Mouse (Mus musculus) brain, adult 10 weeks (tissue): ENCODE results near the gene Itga9. TPM values are rescaled to one million over a fixed set of nuclear protein-coding genes. Genes with fewer than 3 reads are reported as not detected.

Experiments
- polyA plus RNA-seq: library from polyadenylated mRNA; stranded (reverse); fragments of 350-450 nt; fragmentation: Illumina TruSeq; extraction: RNeasy Lipid Tissue Mini Kit (QIAGEN cat#74804); gene quantifications from one replicate; pipeline ENCODE4 v1.2.3, GENCODE M21; 2015; ENCODE audit warnings: low read depth, low replicate concordance

Gene Itga9
- polyA plus RNA-seq, result 3.8 TPM

GRCm38 (mm10) chr9:118606148-118606816 lies at the start of gene Itga9:
TSS of gene Itga9 (plus strand) at chr9:118606690.

GRCm38 (mm10) chr9:118926111-118926650 lies 319.7 kb downstream of the Itga9 start, which contains the start of gene Ctdspl:
TSS of gene Ctdspl (plus strand) at chr9:118926453.

Other genes starting within 250 kb of the Itga9 start
- 0.34 TPM for gene Eomes, start 128.5 kb upstream of the Itga9 start, polyA plus RNA-seq
- gene Golga4, start 100.4 kb upstream of the Itga9 start, polyA plus RNA-seq, result 47.8 TPM